20 mouse cellular contexts compared by ENCODE assay signal in the genomic region with DNA sequence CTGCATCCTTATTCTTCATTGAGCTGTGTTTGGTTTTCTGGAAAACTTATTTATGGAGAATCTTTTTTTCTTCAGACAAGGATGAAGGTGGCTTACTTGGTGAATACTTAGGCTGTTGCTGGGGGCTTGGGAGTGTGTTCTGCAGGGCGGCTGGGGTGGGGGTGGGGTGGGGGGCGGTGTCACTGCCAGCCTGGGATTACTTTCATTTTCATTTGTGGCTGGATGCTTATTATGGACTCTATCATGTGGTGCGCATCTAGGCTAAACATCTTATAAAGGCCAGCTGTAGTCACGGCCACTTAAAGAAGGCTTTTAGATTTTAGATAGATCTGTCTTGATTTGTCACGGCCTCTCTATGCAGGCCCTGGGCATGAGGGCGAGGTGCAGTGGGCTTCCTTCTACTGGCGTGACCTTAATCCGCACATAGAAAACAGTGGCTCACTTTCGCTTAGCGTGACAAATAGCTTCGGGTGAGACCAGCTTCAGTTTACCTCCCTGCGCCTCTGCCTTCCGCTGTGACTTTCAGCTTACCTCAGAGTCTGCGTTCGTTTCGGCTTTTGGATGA.
DNase-seq lines count a peak whose midpoint lies in the region; ATAC-seq and TF ChIP-seq lines count a peak whose summit lies in the region.
"Had no signal": no experiment of that assay in that cellular context is flagged by ENCODE, and none has a peak within 500 bp of the region (broad histone marks: within the 10 kb centered on the region; RNA-seq: fewer than 3 reads in every experiment).

No protein-coding gene starts in this region.

- peak; percentile 66 for ATAC-seq in midbrain, embryonic 11.5 days (ENCODE audit: low FRiP score)
- ATAC-seq in midbrain, postnatal 0 days (ENCODE audit: low FRiP score): no peak
- ATAC-seq in embryonic facial prominence, embryonic 14.5 days (ENCODE audit: low read depth): no peak
- 0 out of 2 replicates have a peak, but pooled peaks have one; percentile 36 for ATAC-seq in midbrain, embryonic 16.5 days
- ATAC-seq: forebrain, embryonic 14.5 days; intestine, postnatal 0 days had no signal

- H3K36me3 ChIP-seq in midbrain, embryonic 11.5 days (ENCODE audit: control insufficient read depth, insufficient read depth, low read length): no peaks in the 10 kb centered on the region
- no peaks in the 10 kb centered on the region for H3K36me3 ChIP-seq in midbrain, postnatal 0 days (ENCODE audit: insufficient read depth, low read length)
- H3K36me3 ChIP-seq in embryonic facial prominence, embryonic 14.5 days (ENCODE audit: control insufficient read depth, insufficient read depth, low read length): no peaks in the 10 kb centered on the region
- H3K36me3 ChIP-seq in midbrain, embryonic 16.5 days (ENCODE audit: control insufficient read depth, insufficient read depth, low read length): no peaks in the 10 kb centered on the region
- H3K36me3 ChIP-seq: liver, embryonic 15.5 days had no signal

- no peaks in the 10 kb centered on the region for H3K9me3 ChIP-seq in midbrain, embryonic 11.5 days (ENCODE audit: control insufficient read depth, low read length)
- H3K9me3 ChIP-seq in midbrain, postnatal 0 days (ENCODE audit: low read length): no peaks in the 10 kb centered on the region
- H3K9me3 ChIP-seq in embryonic facial prominence, embryonic 14.5 days (ENCODE audit: control insufficient read depth, low read length): no peaks in the 10 kb centered on the region
- no peaks in the 10 kb centered on the region for H3K9me3 ChIP-seq in midbrain, embryonic 16.5 days (replicated peaks; ENCODE audit: control insufficient read depth, low read length, poor library complexity, severe bottlenecking)
- H3K9me3 ChIP-seq: liver, embryonic 15.5 days had no signal

- peak overlapping the region; percentile 59 for H3K4me3 ChIP-seq in gastrocnemius, adult 2 months
- no peak overlapping the region for H3K4me3 ChIP-seq in midbrain, embryonic 11.5 days (ENCODE audit: low read depth, low read length)
- H3K4me3 ChIP-seq in midbrain, postnatal 0 days (ENCODE audit: low read depth, low read length): no peak overlapping the region
- no peak overlapping the region; the same call in 1 of the 2 replicates for H3K4me3 ChIP-seq in embryonic facial prominence, embryonic 14.5 days (ENCODE audit: low read depth, low read length)
- H3K4me3 ChIP-seq in midbrain, embryonic 16.5 days (ENCODE audit: low read depth, low read length): no peak overlapping the region
- H3K4me3 ChIP-seq: erythroblast, embryonic 14.5 days; liver, embryonic 15.5 days had no signal

- no peak overlapping the region for H3K9ac ChIP-seq in midbrain, embryonic 11.5 days (ENCODE audit: low read length)
- H3K9ac ChIP-seq in midbrain, postnatal 0 days (replicated peaks; ENCODE audit: low read length, poor library complexity, severe bottlenecking): no peak overlapping the region
- H3K9ac ChIP-seq in embryonic facial prominence, embryonic 14.5 days (ENCODE audit: low read depth, low read length): no peak overlapping the region
- H3K9ac ChIP-seq in midbrain, embryonic 16.5 days (ENCODE audit: low read depth, low read length): no peak overlapping the region
- H3K9ac ChIP-seq: liver, embryonic 15.5 days had no signal

- no peak overlapping the region for H3K27ac ChIP-seq in gastrocnemius, adult 2 months
- H3K27ac ChIP-seq in midbrain, embryonic 11.5 days (ENCODE audit: low read depth, low read length): no peak overlapping the region; the same call in 1 of the 2 replicates
- no peak overlapping the region for H3K27ac ChIP-seq in midbrain, postnatal 0 days (ENCODE audit: low read depth, low read length)
- H3K27ac ChIP-seq in embryonic facial prominence, embryonic 14.5 days (replicated peaks; ENCODE audit: low read depth, low read length): no peak overlapping the region
- no peak overlapping the region for H3K27ac ChIP-seq in midbrain, embryonic 16.5 days (ENCODE audit: low read length)
- H3K27ac ChIP-seq: kidney, postnatal 0 days; liver, embryonic 15.5 days had no signal

- H3K4me1 ChIP-seq in midbrain, embryonic 11.5 days (ENCODE audit: control insufficient read depth, insufficient read depth, low read length): peaks cover 16% of the 10 kb centered on the region
- 0 out of 2 replicates have a peak, but pooled peaks cover 5% of the 10 kb centered on the region for H3K4me1 ChIP-seq in midbrain, postnatal 0 days (ENCODE audit: insufficient read depth, low read length)
- peaks cover 20% of the 10 kb centered on the region for H3K4me1 ChIP-seq in embryonic facial prominence, embryonic 14.5 days (ENCODE audit: control insufficient read depth, insufficient read depth, low read length)
- peaks cover 7% of the 10 kb centered on the region for H3K4me1 ChIP-seq in midbrain, embryonic 16.5 days (ENCODE audit: control insufficient read depth, insufficient read depth, low read length)
- H3K4me1 ChIP-seq: liver, embryonic 15.5 days had no signal

- intact Hi-C loops in gastrocnemius, adult 2 months (cut with DNase I): no loop called here
- intact Hi-C loops in gastrocnemius, postnatal 14 days (cut with DNase I; ENCODE audit: low total_unique reads): no loop called here
- intact Hi-C loops in gastrocnemius, postnatal 36 days (cut with DNase I): no loop called here

- H3K27me3 ChIP-seq in midbrain, embryonic 11.5 days (ENCODE audit: control insufficient read depth, insufficient read depth, low read length): no peaks in the 10 kb centered on the region
- H3K27me3 ChIP-seq in midbrain, postnatal 0 days (ENCODE audit: insufficient read depth, low read length): no peaks in the 10 kb centered on the region
- no peaks in the 10 kb centered on the region for H3K27me3 ChIP-seq in embryonic facial prominence, embryonic 14.5 days (replicated peaks; ENCODE audit: control insufficient read depth, insufficient read depth, low read length)
- H3K27me3 ChIP-seq in midbrain, embryonic 16.5 days (ENCODE audit: control insufficient read depth, insufficient read depth, low read depth, low read length): no peaks in the 10 kb centered on the region
- H3K27me3 ChIP-seq: liver, embryonic 15.5 days had no signal

- peak overlapping the region; percentile 14; the same call in 1 of the 2 replicates for H3K4me2 ChIP-seq in midbrain, embryonic 11.5 days
- H3K4me2 ChIP-seq in midbrain, postnatal 0 days (ENCODE audit: low read depth, low read length, poor library complexity, severe bottlenecking): no peak overlapping the region
- H3K4me2 ChIP-seq in embryonic facial prominence, embryonic 14.5 days (ENCODE audit: low read depth, low read length): peak overlapping the region; percentile 32
- no peak overlapping the region for H3K4me2 ChIP-seq in midbrain, embryonic 16.5 days (ENCODE audit: low read length)
- H3K4me2 ChIP-seq: liver, embryonic 15.5 days had no signal

- no peak for DNase-seq in gastrocnemius, adult 2 months
- no peak for DNase-seq in gastrocnemius, postnatal 14 days
- DNase-seq in midbrain, embryonic 11.5 days (ENCODE audit: low spot score, missing footprints): no peak
- no peak for DNase-seq in midbrain, postnatal 0 days (ENCODE audit: low spot score)
- DNase-seq in embryonic facial prominence, embryonic 14.5 days (ENCODE audit: low spot score): peak; percentile 64
- no peak for DNase-seq in gastrocnemius, postnatal 36 days
- no peak for DNase-seq in spleen, postnatal 4 days (ENCODE audit: low spot score in 2 of 2)
- DNase-seq: adrenal gland, postnatal 14 days; cerebellum, adult 11-12 months; cerebellum, postnatal 36 days; heart, postnatal 4 days; left cerebral cortex, postnatal 4 days; lung, postnatal 10 days; right cerebral cortex, postnatal 4 days had no signal

- no peak for TF ChIP-seq CTCF in gastrocnemius, adult 2 months (IDR thresholded peaks at IDR 0.05)
- TF ChIP-seq CTCF in midbrain, postnatal 0 days (IDR thresholded peaks at IDR 0.05): no peak

- 53% methylated on average over 16 of the region's 16 CpGs for WGBS in midbrain, embryonic 11.5 days
- WGBS in midbrain, postnatal 0 days: 37% methylated on average over 16 of the region's 16 CpGs
- WGBS in embryonic facial prominence, embryonic 14.5 days: 52% methylated on average over 16 of the region's 16 CpGs
- 48% methylated on average over 16 of the region's 16 CpGs for WGBS in midbrain, embryonic 16.5 days

Comparison
In these comparisons a context has a peak if more than half of its experiments do, and no peak if none do; other contexts are left out.
1. ATAC-seq: peak in midbrain, embryonic 11.5 days (single experiment) and midbrain, embryonic 16.5 days (single experiment); none in midbrain, postnatal 0 days (single experiment) and embryonic facial prominence, embryonic 14.5 days (single experiment).
2. H3K4me2 ChIP-seq: peak in midbrain, embryonic 11.5 days (single experiment) and embryonic facial prominence, embryonic 14.5 days (single experiment); none in midbrain, postnatal 0 days (single experiment) and midbrain, embryonic 16.5 days (single experiment).